Mouse (Mus musculus): Measurements from ENCODE around the gene Cyp2d34.

DNA sequence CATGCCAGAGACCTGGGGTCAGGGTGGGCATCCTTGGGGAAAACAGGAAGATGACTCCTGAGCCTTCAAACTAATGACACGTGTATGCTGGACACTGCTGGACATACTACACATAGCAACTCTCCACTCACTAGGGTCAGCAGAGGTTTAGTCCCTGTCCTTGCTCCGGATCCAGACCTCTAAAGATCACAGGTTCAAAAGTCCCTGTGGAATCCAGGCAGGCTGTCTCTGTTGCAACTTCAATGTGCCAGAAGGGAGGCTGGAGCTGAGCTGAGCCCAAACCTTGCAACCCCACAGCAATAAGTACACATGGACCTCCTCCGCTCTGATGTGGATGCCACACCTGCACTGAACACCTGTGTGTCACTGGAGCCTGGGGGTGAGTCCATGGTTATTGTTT is 22.0 kb upstream of the Cyp2d34 start:
- TF ChIP-seq GATA1 (IDR thresholded peaks at IDR 0.05; ENCODE audit: borderline replicate concordance, low read length) (no peak), FLI1 (IDR thresholded peaks at IDR 0.05; ENCODE audit: low read length) (no peak)

Data from megakaryocyte, embryonic 14.5 days (primary cell).